Mouse (Mus musculus) spleen, postnatal 4 days (tissue): ENCODE data around the gene Mex3d.
A peak's percentile ranks its signal among the peaks of the same experiment; 100 is the strongest.

Experiments
- DNase-seq, 2 experiments: peaks; one replicate each; pipeline ENCODE4 v3.0.0; 2022; ENCODE audit warnings: low spot score in 2 of 2

Gene Mex3d

DNA sequence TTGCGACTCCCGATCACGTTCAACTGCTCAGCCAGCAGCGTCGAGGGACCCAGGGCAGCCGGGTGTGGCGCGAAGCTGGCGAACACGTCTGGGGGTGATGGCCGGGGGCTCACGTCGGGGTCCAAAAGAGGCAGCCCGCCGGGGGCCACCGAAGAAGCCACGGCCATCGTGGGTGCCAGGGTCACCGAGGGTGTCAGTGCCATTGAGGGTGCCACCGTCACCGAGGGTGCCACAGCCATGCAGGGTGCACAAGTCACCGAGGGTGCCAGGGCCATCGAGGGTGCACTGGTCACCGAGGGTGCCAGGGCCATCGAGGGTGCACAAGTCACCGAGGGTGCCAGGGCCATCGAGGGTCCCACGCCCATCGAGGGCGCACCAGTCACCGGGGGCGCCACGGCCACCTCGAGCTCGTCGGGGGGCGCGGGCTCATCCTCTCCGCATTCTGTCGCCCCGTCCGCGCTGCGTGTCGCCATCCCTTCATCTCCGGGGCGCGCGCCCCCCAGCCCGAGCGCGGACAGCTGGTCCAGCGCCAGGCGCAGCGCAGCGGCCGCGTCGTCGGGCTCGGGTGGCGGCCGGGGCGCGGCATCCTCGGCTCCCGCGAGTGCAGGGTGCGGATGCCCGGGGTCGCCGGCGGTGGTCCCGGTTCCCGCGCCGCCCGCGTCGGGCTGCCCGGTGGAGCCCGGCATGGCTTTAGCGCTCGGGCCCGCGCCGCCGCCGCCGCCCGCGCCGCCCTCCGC is 556 bp downstream of the Mex3d start:
- no peak for DNase-seq

DNA sequence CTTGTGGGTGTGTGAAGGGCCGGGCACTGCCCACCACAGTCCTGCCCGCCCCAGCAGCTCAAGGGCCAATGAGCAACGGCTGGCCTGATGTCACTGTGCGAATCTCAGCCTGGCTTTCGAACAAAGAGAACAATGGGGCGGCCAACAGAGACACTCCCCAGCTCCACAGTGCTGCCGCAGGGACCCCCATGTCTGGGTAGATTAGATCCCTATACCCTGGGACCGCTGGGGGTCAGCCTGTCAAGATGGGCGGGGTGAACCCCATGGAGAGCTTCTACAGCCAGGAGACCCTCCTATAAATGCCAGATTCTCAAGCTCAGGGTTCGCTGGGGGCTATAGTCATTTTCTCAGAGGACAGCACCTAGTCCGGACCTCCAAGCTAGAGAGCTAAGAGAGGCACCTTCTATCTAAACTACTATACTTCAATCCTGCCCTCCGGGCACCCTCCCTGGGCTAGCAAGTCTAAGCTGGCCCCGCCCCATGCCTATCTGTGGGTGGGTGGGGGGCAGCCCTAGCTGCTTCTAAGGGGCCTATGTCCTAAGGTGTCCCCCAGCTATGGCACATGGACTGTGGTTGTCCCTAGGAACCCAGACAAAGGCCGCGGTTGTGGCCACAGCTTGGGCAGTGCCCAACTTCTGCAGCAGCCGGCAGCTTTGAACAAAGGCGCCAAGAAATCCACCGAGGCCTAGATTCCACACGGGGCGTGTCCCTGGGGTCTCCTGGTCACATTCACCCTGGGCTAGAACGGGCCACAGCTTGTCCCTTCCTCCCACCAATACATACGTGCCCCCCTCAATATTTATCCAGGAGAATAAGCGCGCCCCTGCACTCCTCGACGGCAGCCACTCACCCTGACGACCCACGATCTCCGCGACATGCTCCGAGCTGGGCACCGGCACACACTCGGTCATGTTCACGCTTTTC is 1.4 kb downstream of the Mex3d start:
- DNase-seq: no peak

DNA sequence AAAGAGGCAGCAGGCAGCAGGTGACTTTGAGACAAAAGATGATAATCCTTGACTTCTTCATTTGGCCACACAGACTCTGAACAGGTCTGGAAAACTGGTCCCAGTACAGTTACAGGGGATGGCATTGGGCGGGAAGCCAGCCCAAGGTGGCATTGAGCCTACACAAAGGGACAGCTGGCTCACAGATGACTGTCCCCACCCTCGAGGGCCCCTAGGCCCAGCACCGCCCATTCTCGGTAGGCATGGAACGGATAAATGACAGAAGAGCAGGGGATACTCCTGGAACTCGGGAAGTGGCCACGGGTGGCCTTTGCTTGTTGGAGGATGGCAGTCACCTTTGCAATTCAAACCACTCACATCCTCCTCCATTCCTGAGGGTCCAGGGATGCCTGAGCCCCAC is 2.1 kb downstream of the Mex3d start:
- no peak for DNase-seq

DNA sequence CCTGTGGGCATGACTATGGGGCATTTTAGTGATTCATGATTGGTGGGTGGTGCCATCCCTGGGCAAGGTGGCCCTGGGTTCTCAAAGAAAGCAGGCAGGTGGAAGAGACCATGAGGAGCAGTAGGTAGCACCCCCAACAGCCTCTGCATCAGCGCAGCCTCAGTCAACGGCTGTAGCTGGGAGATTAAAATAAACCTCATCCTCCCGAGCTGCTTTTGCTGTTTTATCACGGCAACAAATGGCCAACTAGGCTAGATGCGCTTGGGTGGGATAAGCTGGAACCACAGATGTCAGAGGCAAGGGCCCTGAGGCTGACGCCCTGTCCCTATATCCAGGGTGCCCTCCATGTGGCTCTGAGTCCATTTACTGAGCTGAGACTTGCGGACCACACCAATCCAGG is 2.8 kb downstream of the Mex3d start:
- DNase-seq: peak in 1 of 2 experiments; percentile 49

DNA sequence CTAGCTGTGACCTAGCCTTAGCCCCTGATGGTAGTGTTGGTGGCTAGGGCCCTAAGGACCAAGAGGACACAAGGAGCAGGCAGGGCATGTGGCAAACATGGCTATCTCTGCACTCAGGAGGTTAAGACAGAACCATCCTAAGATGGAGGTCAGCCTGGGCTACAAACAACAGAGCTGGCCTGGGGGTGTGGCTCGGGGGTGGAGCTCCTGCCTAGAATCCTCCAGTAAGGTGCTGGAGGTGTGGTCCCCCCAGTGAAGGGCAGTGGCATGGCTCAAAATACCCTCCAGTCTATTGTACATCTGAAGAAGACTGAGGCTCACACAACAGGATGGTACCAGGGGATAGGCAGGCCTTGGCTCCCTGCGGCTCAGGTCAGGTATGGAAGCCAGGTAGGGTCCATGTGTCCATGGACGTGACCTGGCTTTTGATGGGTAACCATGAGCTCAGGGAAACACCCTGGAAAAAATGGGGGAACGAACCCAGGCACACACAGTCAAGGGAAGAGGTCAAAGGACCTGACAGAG is 3.3 kb downstream of the Mex3d start:
- no peak for DNase-seq

DNA sequence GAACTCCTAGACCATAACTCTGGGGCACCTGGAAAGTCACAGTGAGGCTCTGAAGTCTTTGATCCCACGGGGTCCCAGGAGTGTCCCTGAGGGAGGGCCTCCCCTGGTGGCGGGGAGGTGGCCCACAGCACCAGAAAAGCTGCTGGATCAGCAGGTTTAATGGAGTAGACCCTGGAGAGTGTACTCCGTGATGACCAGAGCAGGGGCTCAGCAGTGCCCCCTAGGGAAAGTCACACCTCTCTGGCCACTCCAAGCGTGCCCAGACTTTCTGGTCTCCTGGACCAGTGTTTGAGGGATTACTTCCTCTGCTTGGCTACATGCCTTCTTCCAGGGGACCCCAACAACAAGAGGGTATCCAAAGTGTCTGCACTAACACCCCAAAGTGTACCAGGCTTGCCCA is 4.0 kb downstream of the Mex3d start:
- DNase-seq: no peak

DNA sequence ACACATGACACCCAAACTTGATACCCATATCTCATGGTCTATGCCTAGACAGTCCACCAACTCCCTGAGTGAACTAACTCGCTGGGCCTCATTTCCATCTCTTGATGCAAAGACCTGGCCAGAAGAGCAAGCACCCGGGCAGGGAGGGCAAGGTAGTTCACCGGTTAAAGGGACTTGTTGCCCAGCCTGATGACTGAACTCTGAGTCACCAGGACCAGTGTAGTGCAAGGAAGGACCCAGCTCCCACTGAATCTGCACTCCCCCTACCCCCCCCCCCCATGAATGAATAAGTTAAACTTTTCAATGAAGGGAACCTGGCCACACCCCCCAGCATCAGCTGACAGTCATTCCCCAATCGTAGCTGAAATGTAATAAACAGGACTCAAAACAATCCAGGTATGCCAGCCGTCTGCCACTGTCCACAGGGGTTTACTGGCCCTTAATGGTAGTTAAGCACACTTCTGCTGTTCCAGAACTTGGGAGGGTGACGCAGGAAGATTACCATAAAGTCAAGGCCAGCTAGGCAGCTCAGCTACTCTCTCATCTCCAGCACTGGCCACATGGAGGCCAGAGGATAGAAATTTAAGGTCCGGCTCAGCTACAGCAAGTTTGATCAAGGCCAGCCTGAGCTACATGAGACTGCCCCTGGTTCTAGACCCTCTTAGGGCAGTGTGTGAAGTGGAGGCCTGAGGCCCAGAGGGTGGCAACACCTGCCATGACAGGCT is 4.7 kb downstream of the Mex3d start:
- DNase-seq: no peak

DNA sequence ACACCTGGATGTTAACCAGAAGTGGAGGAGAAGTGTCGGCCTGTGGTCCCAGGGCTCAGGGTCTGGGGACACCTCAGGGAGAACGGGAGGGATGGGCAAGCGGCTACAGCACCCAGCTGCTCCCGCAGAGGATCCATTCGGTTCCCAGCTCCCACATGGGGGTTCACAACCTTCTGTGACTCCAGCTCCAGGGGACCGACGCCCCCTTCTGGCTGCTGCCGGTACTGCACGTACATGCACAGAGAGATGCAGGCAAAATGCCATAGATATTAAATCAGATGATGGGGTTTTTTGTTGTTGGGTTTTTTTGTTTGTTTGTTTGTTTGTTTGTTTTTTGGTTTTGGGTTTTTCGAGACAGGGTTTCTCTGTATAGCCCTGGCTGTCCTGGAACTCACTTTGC is 9.7 kb downstream of the Mex3d start:
- peak; percentile 52 to 84 for DNase-seq

DNA sequence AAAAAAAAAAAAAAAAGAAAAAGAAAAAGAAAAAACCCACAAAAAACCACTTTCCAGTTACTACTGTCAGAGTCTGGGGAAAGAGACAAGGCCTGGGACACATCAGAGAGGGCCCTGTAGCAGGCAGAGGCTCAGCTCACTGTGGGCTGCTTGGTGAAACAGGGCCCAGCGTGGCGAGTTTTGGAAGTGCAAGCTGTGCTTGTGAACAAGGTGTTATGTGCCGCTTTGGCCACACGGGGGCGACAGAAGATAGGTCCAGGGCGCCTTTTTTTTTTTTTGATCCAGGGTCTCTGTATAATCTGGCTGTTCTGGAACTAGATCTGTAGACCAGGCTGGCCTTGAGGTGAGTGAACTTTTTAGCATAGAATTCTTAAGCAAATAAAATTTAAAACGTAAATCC is 11.3 kb downstream of the Mex3d start:
- DNase-seq: peak; percentile 91 to 98

DNA sequence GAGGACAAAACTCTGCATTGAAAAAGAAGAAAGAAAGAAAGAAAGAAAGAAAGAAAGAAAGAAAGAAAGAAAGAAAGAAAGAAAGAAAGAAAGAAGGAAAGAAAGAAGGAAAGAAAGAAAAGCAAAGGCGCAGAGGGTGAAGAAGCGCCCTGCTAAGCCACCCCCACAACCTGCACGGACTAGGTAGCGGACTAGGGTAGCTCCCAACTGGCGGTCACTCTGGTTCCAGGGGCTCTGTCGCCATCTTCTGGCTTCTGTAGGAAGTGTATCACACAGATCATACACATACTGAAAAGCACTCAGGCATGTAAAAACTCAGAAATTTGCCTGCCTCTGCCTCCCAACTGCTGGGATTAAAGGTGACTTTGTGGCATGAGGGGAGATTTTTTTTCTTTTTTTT is 13.4 kb downstream of the Mex3d start:
- DNase-seq: peak; percentile 83 to 90

DNA sequence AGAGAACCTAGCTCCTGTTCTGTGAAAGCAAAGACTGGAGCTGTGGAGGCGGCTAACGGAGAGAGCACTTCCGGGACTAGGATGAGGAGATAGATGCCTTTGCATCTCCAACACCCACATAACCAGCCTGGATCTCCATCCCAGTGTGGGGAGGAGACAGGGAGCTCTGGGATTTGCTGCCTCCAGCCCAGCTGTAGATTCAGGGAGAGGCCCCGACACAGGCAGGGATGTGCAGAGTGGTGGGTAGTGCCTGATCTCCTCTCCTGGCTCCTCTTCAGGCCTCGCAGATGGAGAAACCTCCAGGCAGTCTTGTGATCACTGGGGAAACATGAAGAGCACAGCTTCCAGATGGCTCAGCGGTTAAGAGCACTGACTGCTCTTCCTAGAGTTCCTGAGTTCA is 14.8 kb downstream of the Mex3d start:
- no peak for DNase-seq

DNA sequence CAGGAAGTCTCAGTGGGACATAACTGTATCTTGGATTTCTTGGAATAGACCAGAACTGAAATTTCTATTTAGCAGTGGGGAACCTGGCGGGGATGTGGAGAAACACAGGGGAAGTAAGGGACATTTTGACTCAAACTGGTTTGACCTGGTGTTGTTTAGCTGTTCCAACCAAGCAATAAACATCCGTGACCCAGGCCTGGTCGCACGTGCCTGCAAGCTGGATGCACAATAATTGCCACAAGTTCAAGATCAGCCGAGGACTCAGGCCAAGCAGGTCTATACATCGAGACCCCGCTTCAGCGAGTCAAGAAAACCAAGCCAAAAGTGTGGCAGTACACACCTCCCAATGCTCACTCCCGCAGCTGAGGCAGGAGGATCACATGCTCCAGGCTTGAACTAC is 15.5 kb downstream of the Mex3d start:
- DNase-seq: no peak

DNA sequence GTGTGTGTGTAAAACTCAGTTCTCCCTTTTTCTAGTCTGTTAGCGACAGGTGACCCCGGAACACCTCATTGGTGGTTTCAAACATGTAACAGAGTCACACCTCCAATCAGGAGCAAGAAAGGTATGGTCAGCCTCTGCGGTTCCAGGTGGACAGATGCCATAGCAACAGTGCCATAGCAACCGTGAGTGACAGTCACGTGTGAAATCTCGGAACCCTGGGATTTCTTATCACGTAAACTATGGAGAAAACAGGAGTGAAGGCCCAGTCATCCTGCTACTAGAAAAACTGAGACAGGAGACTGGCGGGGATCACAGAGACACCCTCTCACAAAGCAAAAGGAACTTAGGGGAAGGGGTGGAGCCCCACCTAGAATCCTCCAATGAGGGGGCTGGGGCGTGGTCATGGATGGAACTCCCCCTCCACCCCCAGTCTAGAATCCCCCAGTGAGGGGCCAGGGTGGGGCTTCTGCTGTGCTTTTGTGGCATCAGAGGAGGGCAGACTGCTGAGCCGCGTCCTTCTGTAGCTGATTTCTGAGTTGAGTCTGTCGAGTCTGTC is 16.0 kb downstream of the Mex3d start:
- DNase-seq: peak in 1 of 2 experiments; percentile 53

DNA sequence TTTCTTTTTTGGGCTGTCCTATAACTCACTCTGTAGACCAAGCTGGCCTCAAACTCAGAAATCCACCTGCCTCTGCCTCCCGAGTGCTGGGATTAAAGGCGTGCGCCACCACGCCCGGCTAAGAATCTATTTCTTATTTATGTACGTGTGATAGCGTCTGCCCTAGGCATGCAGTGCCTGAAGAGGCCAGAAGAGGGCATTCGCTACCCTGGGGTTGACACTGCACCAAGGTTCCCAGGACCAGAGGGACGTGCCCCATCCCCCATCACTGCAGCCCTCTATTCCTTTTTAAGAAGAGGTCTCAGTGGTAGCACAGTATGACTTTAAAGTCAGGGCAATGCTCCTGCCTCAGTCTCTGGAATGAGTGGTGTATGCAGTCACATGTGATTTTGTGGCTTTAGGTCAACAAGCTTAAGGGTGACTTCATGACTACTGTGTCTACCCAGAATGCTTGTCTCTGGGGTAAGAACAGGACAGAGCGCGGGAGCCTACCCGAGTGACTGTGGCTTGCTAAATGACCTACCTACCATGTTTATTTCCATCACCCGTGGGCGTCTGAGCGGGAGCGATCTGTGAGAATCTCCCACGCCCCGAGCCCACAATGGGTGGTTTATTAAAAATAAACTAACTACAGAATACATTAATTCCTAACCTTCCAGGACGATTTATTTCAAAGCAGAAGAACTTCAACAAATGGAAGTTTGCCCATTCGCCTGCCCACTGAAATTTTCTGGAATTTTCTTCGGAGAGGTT is 17.3 kb downstream of the Mex3d start:
- DNase-seq: peak in 1 of 2 experiments; percentile 49

DNA sequence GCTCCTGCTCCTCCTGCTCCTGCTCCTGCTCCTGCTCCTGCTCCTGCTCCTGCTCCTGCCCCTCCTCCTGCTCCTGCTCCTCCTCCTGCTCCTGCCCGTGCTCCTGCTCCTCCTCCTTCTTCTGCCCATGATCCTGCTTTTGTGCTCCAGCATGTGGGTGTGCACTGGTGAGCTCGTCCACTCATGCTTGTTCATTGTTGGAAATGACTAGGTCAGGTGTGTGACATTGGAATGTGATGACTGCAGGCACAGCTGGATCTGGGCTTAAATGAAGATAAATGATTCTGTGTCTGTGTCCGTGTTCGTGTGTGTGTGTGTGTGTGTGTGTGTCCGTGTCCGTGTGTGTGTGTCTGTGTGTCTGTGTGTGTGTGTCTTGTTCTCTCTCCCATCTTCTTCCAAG is 19.1 kb downstream of the Mex3d start:
- no peak for DNase-seq

DNA sequence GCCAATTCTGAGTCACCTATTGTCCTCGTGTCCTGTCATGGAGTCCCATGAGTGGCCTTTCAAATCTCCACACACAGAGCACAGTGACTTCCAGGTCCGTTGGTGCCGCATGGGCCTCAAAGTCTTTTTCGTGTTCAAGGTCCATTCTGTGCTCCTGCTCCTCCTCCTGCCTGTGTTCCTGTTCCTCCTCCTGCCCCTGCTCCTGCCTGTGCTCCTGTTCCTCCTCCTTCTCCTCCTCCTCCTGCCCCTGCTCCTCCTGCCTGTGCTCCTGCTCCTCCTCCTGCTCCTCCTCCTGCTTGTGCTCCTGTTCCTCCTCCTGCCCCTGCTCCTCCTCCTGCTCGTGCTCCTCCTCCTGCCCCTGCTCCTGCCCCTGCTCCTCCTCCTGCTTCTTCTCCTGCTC is 19.5 kb downstream of the Mex3d start:
- DNase-seq: no peak

DNA sequence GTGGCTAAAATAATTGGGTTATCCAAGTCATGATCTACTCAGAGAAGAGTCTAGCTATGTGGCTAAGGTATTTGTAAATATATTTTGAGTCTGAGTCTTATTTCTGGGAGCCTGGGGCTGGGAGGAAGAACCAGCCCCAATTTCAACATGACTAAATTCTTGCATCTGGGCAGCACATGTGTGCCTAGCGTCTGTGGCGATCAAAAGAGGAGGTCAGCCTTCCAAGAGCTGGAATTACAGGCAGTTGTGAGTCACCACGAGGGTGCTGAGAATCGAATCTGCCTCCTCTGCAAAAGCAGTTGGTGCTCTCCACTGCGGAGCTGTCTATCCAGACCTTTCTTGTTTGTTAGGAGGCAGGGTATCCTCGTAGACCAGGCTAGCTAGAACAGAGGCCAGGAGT is 21.7 kb downstream of the Mex3d start:
- no peak for DNase-seq

DNA sequence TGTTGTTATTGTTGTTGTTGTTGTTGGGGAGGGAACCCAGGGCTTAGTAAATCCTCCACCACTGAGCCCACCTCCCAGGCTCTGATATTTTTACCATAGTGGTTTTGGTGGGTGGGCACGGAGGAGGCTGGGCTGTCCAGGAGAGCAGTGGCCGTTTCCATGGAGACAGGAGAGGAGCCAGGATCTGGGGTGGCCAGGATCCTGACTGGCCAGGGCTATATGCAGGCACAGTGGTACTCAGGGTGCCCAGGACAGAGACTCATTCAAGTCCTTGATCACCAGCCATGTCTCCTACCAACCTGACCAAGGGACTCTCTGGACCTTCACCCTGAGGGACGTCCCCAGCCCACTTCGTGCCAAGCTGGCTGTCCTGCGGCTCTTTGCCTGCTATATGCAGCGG is 23.7 kb downstream of the Mex3d start:
- DNase-seq: no peak

DNA sequence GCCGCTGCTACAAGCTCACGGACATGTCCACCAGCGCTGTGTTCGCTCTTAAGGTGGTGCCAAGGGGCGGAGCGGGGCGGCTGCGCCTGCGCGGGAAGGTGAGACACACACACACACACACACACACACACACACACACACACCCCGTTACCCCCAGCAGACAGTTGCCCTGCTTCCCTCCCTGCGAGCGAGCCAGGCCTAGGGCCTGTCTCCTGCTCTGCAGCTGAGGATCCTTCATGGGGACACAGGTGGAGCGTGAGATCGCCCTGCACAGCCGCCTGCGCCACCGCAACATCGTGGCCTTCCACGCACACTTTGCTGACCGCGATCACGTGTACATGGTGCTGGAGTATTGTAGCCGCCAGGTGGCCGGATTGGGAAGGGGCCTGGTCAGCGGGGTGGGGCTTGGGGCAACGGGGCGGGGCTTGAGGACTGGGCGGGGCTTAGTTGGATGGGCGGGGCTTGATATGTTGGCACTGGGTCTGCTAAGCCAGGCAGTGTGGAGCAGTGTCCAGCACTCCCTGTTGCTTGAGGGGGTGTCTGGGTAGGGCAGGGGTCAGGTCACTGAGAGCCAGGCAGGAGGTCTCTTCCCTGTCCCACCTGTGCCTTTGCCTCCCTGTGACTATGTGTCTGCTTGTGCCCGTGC is 29.3 kb downstream of the Mex3d start:
- DNase-seq: no peak

DNA sequence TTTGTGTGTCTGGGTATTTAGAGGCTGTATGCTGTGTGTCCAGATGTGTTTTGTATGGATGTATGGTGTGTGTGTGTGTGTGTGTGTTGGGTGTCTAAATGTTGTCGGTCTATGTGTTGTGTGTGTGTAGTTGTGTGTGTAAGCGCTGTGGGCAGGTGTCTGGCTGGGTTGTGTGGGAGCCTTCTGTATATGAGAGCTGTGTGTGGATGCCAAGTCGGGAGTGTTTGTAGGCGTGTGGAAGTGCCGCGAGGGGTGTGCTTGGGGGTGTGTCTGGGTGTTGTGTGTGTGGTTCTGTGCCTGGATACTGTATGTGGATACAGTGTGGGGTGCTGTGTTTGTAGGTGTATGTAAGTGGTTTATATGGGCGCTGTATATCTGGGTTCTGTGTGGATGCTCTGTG is 30.1 kb downstream of the Mex3d start:
- no peak for DNase-seq

DNA sequence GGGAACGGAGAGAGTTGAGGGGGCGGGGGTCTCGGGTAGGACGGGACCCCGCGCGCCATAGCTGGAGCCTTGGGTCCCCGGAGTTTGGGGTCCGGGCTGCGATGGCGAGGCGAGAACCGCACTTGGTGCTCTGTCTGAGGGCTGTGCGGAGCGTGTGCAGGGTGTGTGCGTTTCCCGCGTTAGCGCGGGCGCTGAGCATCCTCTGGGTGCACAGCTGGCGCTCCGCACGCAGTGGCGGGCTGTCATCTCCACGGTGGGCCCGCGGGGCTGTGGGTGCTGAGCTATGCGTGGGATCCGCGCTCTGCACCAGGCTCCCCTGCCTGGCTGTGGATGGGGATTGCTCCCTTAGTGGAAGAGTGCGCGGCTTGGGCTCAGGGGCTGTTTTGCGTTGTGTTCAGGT is 30.7 kb downstream of the Mex3d start:
- no peak for DNase-seq
